Mouse (Mus musculus): ENCODE measurements around the gene Cyb5rl. TPM values are rescaled to one million over a fixed set of nuclear protein-coding genes. Genes with fewer than 3 reads are reported as not detected.

Gene Cyb5rl
- polyA plus RNA-seq, 1 experiment from 2014 or later = 15.0 TPM

DNA sequence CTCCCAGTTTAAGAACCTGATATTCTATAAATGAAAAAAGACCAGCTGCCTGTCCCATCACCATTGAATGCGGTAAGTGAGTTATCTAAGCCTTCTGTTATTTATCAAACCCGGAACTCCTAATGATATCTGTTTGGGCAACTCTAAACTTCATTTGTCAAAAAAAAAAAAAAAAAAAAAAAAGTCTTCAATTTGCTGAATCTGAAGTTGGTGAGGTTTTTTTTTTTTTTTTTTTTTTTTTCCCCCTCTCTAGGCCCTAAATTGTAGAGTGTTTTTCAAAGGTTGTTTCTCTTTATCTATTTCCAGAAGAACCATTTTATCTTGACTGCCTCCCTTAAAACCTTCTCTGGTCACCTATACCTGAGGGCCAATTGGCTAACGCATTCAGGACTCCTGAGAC is 68.1 kb downstream of the Cyb5rl start:
- H3K36me3 ChIP-seq (ENCODE audit: insufficient read depth, low read length) = no peaks in the 10 kb centered on the region
- WGBS = 79% methylated on average over 3 of the region's 3 CpGs
- H3K4me3 ChIP-seq (replicated peaks; ENCODE audit: low read depth, low read length) = no peak overlapping the region
- no peak overlapping the region for H3K27ac ChIP-seq
- H3K9ac ChIP-seq (ENCODE audit: low read depth, low read length) = no peak overlapping the region
- no peaks in the 10 kb centered on the region for H3K27me3 ChIP-seq (ENCODE audit: insufficient read depth, low read length)
- DNase-seq (ENCODE audit: low spot score) = no peak
- no peak for TF ChIP-seq CTCF (IDR thresholded peaks at IDR 0.05; ENCODE audit: low read depth)
- no peak overlapping the region for H3K4me2 ChIP-seq (ENCODE audit: low read length)
- H3K9me3 ChIP-seq (replicated peaks; ENCODE audit: low read length) = no peaks in the 10 kb centered on the region
- H3K4me1 ChIP-seq (replicated peaks; ENCODE audit: insufficient read depth, low read length) = peaks cover 27% of the 10 kb centered on the region
- ATAC-seq (replicated peaks; ENCODE audit: low FRiP score, low read depth) = no peak

- peaks cover 29% of the 10 kb centered on the region for H3K4me1 ChIP-seq (replicated peaks; ENCODE audit: insufficient read depth, low read length)
- no peak overlapping the region for H3K4me2 ChIP-seq (ENCODE audit: low read length)
- no peaks in the 10 kb centered on the region for H3K27me3 ChIP-seq (ENCODE audit: insufficient read depth, low read length)
- ATAC-seq (replicated peaks; ENCODE audit: low FRiP score, low read depth) = no peak
- H3K36me3 ChIP-seq (ENCODE audit: insufficient read depth, low read length) = no peaks in the 10 kb centered on the region
- no peak overlapping the region for H3K9ac ChIP-seq (ENCODE audit: low read depth, low read length)
- DNase-seq (ENCODE audit: low spot score) = no peak
- TF ChIP-seq CTCF (IDR thresholded peaks at IDR 0.05; ENCODE audit: low read depth) = no peak
- H3K27ac ChIP-seq = 0 out of 2 replicates have a peak overlapping the region, but pooled peaks have one; percentile 68
- no peaks in the 10 kb centered on the region for H3K9me3 ChIP-seq (replicated peaks; ENCODE audit: low read length)
- WGBS = 49% methylated on average over 5 of the region's 5 CpGs
- H3K4me3 ChIP-seq (replicated peaks; ENCODE audit: low read depth, low read length) = no peak overlapping the region
Observed at GRCm38 (mm10) chr4:107135663-107136062, 68.9 kb downstream of the Cyb5rl start.

- DNase-seq (ENCODE audit: low spot score) = no peak
- Histone ChIP-seq H3K27ac (peak overlapping the region; percentile 68), H3K4me3 (replicated peaks; ENCODE audit: low read depth, low read length) (no peak overlapping the region), H3K27me3 (ENCODE audit: insufficient read depth, low read length) (no peaks in the 10 kb centered on the region), H3K4me2 (ENCODE audit: low read length) (no peak overlapping the region), H3K36me3 (ENCODE audit: insufficient read depth, low read length) (no peaks in the 10 kb centered on the region), H3K9ac (ENCODE audit: low read depth, low read length) (no peak overlapping the region), H3K9me3 (replicated peaks; ENCODE audit: low read length) (no peaks in the 10 kb centered on the region), H3K4me1 (replicated peaks; ENCODE audit: insufficient read depth, low read length) (peaks cover 32% of the 10 kb centered on the region)
- TF ChIP-seq CTCF (IDR thresholded peaks at IDR 0.05; ENCODE audit: low read depth) = no peak
- 32% methylated on average over 3 of the region's 3 CpGs for WGBS
- no peak for ATAC-seq (replicated peaks; ENCODE audit: low FRiP score, low read depth)
Observed at GRCm38 (mm10) chr4:107136531-107136930, 69.7 kb downstream of the Cyb5rl start.

Other genes starting within 250 kb of the Cyb5rl start
- 62.6 and 68.3 TPM in 2 replicates for gene Ssbp3, start 156.3 kb upstream of the Cyb5rl start, polyA plus RNA-seq (2015; fragmentation: Nextera tagmentation; extraction: Ambion mirVana)
- 94.1 and 99.7 TPM in 2 replicates for gene Mrpl37, start 120 bp upstream of the Cyb5rl start, polyA plus RNA-seq (2015; fragmentation: Nextera tagmentation; extraction: Ambion mirVana)
- 0.09 and 0.10 TPM in 2 replicates for gene Cdcp2, start 29.9 kb downstream of the Cyb5rl start, polyA plus RNA-seq (2015; fragmentation: Nextera tagmentation; extraction: Ambion mirVana)
- 708 and 709 TPM in 2 replicates for gene Tmem59, start 111.4 kb downstream of the Cyb5rl start, polyA plus RNA-seq (2015; fragmentation: Nextera tagmentation; extraction: Ambion mirVana)
- gene Tceanc2, start 112.1 kb downstream of the Cyb5rl start, polyA plus RNA-seq (2015; fragmentation: Nextera tagmentation; extraction: Ambion mirVana) = 24.1 and 37.4 TPM in 2 replicates
- not detected in 2 replicates for gene Ldlrad1, start 142.2 kb downstream of the Cyb5rl start, polyA plus RNA-seq (2015; fragmentation: Nextera tagmentation; extraction: Ambion mirVana)
- gene Lrrc42, start 186.5 kb downstream of the Cyb5rl start, polyA plus RNA-seq (2015; fragmentation: Nextera tagmentation; extraction: Ambion mirVana) = 72.2 and 80.1 TPM in 2 replicates
- gene Hspb11, start 186.6 kb downstream of the Cyb5rl start, polyA plus RNA-seq (2015; fragmentation: Nextera tagmentation; extraction: Ambion mirVana) = 53.7 and 56.7 TPM in 2 replicates
- 2.3 and 3.1 TPM in 2 replicates for gene Dio1, start 240.2 kb downstream of the Cyb5rl start, polyA plus RNA-seq (2015; fragmentation: Nextera tagmentation; extraction: Ambion mirVana)
- gene Yipf1, start 247.4 kb downstream of the Cyb5rl start, polyA plus RNA-seq (2015; fragmentation: Nextera tagmentation; extraction: Ambion mirVana) = 67.5 and 68.8 TPM in 2 replicates